Mouse (Mus musculus) T-helper 17 cell (primary cell): Measurements from ENCODE around the gene Klc2.
"Not testable (repeated sequence)": the region's sequence is repeated elsewhere in the genome, so short reads cannot be mapped to it uniquely, and the experiment has no call there.

Experiments used
- in situ Hi-C, 2 experiments: fragments of 300-600 bp; cut with MboI, MseI; formaldehyde crosslinking; loops; 1 replicate in 1 of 2; 2 replicates in 1 of 2; pipeline ENCODE4 v1.15.1; 2025; ENCODE audit warnings: high pct_unique_total_duplicates in 2 of 2

Gene Klc2

DNA sequence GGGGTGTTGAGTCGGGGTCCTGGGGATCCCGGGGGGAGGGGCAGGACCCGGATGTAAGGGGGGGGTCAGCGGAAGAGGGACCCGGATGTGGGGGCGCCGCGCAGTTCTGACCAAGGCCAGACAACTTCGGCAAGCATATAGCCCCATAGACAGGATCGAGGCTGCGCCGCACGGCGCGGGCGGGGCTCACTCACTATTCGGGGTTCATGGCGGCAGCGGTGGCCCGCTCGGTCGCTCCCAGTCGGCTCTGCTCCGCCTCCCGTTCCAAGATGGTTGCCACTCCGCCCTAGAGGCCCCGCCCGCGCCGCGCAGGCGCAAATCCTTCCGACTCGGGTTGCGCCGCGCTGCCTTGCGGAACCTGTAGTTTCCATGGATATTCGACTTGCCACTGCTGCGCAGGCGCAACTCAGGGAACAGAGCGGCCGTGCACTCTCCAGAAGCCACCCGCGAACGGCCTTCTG lies 11.6 kb downstream of the Klc2 start, which contains the start of gene Rab1b:
Rab1b (minus strand) TSS at position 342 of the 461 bp plus-strand sequence.
- in situ Hi-C loops = no loop called here

- in situ Hi-C loops = no loop called here
Measured at GRCm38 (mm10) chr19:5106074-5106473, 12.3 kb downstream of the Klc2 start.

- in situ Hi-C loops = loop anchor here in 1 of 2 experiments (10.0 kb wide), 1 partner anchor 46 kb away; no protein-coding TSS in a partner anchor
Measured at GRCm38 (mm10) chr19:5098363-5099143, 19.8 kb downstream of the Klc2 start, which contains the start of gene Cnih2. TSS of gene Cnih2 (minus strand) at chr19:5098521.

DNA sequence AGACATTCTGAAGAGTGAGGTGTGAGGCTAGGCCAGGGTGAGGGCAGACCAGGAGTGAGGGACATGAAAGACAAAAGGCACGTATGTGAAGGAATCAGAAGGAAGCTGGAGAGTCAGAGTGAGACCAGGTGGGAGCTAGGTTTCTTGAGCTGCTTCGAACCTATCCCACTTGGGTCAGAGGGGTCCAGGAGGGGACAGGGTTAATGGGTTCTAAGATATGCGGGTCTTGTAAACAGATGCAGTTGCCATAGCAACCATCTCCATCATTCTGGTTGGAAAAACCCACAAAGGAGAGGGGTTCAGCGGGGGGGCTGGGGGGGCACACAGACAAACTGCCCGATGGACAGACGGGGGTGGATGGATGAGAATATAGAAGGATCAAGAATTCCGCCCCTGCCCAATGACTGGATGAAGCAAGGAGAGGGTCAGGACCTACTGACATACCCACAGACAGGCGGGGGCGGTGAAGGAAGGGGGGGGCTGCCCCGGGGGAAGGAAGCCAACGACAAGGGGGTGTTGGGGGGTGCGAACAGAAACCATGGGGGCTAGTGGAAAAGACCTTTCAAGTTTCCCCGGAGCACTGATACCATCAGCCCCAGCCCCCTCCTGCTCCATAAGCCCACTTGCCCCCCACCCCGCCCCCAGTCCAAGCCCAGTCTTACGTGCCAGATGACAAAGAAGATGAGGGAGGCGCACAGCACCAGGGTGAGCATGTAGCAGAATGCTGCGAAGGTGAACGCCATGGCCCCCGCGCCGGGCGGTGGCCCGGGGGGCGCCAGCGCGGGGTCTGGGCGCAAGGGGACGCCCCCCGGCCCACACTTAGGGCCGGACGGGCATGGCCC lies 20.6 kb downstream of the Klc2 start:
- in situ Hi-C loops = loop anchor here in 1 of 2 experiments (10.0 kb wide), 1 partner anchor 47 kb away; no protein-coding TSS in a partner anchor

DNA sequence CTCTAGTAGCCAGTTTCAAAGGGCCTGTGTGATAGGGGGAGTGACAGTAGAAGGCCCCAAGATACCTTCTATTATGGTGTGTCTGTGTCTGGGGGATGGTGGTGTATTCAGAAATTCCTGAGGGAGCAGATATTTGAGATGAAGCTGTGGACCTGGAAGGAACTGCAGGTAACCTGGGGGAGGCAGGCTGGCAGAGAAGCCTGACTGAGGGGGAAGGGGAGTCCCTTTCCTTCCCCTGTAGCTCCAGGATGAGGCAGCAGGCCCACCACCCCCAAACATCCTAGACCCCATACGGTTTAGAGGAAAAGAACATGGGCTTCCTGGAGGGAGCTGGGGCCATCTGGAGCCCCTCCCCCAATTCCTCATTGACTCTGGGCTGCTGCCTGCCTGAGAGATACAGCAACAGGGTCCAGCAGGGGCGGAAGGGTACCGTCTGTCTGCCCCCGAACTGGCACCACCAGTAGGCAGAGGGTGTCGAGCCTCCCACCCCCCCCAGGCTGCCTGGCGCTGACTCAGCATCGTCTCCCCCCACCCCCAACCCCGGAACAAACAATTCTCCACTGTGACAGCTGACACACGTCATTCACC lies 22.4 kb downstream of the Klc2 start:
- in situ Hi-C loops = loop anchor here in 1 of 2 experiments (10.0 kb wide), 1 partner anchor 49 kb away; no protein-coding TSS in a partner anchor

DNA sequence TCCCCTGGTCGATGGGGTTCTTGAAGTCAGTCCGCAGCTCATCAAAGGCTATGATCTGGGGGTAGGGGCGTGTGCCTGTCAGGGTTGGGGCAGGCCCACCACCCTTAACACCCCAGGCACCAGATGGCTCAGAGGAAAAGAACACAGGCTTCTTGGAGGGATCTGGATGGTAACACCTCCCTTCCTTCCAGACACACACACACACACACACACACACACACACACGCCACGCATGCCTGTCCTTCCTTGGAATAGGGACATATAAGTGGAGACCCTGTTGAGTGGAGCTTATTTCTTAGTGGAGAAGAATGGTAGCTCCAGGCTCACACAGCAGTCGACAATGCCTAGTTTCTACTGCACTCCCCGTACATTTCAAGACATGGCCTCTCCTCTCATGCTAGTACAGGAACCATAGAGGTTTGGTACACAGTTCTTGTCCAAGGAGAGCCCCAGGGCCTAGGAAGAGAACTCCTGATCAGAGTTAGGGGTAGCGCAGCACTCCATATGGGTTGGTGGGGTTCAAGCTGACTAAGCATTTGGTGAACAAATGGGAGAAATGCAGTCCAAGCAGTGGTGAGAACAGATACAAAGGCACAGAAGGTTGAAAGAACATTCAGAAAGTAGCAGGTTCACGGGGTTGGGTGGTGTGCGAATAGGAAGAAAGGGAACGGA lies 23.5 kb downstream of the Klc2 start:
- in situ Hi-C loops = loop anchor here (5.0 to 10.0 kb wide), 2 partner anchors 47 to 50 kb away; no protein-coding TSS in a partner anchor

DNA sequence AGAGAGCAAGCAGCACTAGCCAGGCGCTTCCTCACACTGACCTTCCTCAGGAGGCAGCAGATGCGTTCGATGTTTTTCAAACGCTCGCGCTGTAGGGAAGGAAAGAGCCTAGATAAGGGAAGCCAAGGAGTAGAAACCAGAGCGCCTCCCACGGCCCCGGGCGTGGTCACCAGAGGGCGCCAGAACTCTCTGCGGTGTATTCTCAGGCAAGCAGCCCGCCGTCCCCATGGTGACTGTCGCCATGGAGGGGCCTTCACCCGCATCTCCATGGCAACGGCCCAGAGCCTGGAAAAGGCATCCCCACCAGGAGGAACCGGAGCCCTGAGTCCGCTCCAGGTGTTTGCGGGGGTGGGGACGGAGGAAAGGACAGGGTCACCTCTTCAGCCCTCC lies 24.1 kb downstream of the Klc2 start:
- in situ Hi-C loops = loop anchor here (5.0 to 10.0 kb wide), 2 partner anchors 48 to 51 kb away; no protein-coding TSS in a partner anchor

- in situ Hi-C loops = loop anchor here (5.0 to 10.0 kb wide), 2 partner anchors 49 to 51 kb away; no protein-coding TSS in a partner anchor
Measured at GRCm38 (mm10) chr19:5093481-5094242, 24.7 kb downstream of the Klc2 start.

GRCm38 (mm10) chr19:5092083-5092482 lies 26.3 kb downstream of the Klc2 start:
- in situ Hi-C loops = loop anchor here (5.0 to 10.0 kb wide), 2 partner anchors 50 to 53 kb away; no protein-coding TSS in a partner anchor

DNA sequence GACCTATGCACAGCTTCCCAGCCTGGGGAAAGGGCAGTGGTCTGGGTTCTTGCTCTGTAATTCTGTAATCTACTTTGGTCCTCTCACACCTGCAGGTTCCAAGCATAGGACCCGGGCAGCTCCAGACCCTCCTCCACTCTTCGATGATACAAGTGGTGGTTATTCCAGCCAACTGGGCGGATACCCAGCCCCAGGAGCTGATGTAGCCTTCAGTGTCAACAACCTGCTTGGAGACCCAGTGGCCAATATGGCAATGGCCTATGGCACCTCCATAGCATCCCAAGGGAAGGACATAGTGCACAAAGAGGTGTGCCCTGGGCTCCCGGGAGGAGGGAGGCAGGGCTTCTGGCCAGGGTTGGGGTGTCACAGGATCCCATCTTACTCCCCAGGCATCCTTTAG lies 29.0 kb downstream of the Klc2 start:
- in situ Hi-C loops = no loop called here

DNA sequence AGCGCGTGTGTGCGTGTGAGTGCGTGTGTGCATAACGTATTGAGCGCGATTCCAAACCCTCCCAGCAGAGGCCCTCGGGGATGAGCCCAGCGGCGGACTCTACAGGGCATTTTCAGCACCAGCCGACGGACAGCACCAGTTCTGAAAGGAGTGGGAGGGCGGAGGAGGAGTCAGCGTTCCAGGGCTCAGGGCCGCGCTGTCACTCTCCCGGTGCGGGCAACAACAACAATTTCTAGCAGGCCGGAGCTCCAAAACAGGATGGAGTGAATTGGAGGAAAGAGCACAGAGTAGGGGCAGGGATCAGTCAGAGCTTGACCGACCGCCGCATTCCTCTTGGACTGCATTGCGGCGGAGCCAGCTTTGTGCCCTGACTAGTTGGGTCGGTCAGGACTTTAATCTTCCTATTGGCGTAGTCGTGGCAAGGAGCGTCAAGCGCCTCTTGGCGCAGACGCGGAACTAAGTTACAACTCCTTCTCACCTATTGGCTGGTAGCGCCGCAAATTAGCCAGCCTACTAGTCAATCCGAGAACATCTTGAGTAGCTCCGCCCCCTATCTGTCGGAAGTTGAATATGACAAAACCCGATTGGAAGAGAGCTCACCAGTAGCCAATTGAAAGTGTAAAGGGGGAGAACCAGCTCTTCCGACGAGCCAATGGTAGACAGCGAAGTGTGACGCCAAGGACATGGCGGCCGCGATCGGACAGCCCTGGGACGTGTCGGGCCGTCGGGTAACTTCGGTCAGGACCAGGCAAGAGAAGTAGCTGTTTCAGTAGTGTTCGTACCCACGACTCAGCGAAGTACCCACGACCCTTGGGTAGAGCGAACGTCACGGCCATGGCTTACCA lies 30.3 kb downstream of the Klc2 start, which contains the start of gene Yif1a:
Yif1a (plus strand) TSS at position 655 of the 845 bp plus-strand sequence.
- in situ Hi-C loops = no loop called here

DNA sequence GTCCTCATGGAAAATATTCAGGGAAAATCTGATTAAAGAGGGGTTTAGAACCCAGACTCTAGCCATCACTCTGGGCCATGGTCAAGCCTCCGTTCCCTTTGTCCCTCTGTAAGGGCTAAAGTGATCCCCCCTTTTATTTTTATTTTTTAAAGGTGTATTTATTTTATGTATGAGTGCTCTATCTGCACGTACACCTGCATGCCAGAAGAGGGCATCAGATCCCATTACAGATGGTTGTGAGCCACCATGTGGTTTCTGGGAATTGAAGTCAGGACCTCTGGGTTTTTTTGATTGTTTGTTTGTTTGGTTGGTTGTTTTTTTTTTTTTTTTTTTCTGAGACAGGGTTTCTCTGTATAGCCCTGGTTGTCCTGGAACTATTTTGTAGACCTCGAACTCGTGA lies 31.8 kb downstream of the Klc2 start:
- in situ Hi-C loops = not testable (repeated sequence)

DNA sequence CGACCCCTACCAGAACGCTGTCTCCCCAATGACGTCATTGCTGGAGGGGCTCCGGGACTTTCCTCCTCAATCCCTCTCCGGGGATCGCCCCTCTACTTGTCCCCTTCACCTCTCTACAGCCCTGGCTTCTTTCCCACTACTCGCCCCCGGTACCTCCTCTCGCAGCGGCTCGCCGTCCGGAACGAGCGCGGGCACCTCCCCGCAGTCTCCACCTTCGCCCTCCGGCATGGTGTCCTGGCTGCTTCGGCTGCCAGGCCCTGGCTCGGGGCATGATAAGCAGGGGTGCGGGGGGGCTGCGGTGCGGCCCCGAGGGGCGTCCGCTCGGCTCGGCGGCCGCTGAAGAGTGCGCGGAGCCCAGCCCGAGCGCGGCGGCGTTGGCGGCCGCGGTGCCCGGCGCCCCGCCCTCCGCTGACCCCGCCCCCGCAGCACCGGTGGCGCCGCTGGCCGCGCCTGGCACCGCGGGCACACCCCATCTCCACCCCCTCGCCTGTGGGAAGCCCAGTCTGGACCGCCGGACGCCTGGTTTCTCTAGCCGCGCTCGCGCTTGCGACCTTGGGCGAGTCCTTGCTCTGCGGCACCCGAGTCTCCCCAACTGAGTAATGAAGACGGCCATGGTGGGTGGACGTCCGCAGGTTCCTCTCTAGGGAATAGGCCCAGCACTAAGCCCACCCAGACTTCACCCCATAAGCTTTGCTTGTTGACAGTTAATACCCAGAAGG lies 33.1 kb downstream of the Klc2 start, which contains the start of gene Tmem151a:
Tmem151a (minus strand) TSS at position 387 of the 719 bp plus-strand sequence.
- in situ Hi-C loops = no loop called here

DNA sequence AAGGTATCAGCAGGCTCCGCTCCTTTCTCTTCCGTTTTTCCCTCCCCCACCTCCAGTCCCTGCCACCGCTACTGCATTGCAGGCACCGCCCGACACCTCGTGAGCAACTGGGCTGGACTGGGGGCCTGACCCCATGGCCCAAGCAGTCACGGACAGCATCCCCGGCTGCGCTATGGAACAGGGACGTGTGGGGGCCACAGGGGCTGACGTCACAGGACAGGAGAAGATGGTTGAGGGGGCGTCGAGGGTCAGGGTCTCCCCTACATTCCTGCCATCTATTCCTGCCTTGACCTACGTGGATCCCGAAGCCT lies 33.6 kb downstream of the Klc2 start:
- in situ Hi-C loops = no loop called here

DNA sequence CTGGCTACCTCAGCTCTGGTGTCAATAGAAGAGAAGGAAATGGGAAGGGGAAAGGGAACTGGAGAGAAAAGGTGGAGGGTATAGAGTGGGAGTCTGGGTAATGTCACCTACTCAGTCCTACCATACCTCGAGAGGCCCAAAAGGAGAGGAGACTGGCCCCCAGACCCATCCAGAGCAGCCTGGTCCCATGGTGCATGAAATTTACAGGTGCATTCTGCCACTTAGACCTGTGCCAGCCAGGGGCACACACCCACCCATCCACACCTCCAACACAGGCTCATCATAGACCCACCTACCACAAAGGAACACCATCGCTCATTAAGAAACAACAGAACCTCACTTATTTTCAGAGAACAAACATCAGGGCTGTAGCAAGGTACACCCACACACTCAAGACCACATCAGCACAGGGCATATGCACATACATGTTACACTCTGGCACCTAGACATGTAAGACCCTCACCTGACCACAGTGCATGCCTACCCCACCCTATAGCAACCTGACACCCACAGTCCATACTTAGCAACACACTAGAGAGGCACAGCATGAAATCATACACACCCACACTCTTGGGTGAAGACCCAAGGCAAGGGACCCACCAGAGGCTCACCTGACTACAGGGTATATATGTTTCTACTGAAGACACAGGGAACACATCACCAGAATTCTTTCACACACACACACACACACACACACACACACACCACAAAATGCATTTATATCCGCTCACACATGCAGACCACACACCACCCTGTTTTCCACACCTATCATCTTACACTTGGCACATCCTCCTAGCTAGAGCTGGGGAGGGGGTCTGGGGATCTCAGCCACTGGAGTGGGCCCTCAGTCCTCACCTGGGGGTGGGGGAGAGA lies 34.2 kb downstream of the Klc2 start:
- in situ Hi-C loops = no loop called here

- in situ Hi-C loops = no loop called here
Measured at GRCm38 (mm10) chr19:5082596-5082995, 35.8 kb downstream of the Klc2 start.

GRCm38 (mm10) chr19:5082005-5082404 lies 36.4 kb downstream of the Klc2 start:
- in situ Hi-C loops = no loop called here
